Mouse (Mus musculus): Measurements from ENCODE around the gene Scarb2.
A peak's percentile ranks its signal among the peaks of the same experiment; 100 is the strongest.
"Not testable (repeated sequence)": the region's sequence is repeated elsewhere in the genome, so short reads cannot be mapped to it uniquely, and the experiment has no call there.

Scarb2 gene

GRCm38 (mm10) chr5:92506733-92507132 is at the start of gene Scarb2:
Gene Scarb2, minus strand, starts transcription at chr5:92506833.
- no peak for DNase-seq (ENCODE audit: low read depth)

GRCm38 (mm10) chr5:92555905-92556304 is 49.3 kb upstream of the Scarb2 start:
- no peak for DNase-seq (ENCODE audit: low read depth)

GRCm38 (mm10) chr5:92554891-92555511 is 48.4 kb upstream of the Scarb2 start, which contains the start of gene Fam47e:
Gene Fam47e, plus strand, starts transcription at chr5:92555069.
- no peak for DNase-seq (ENCODE audit: low read depth)

DNA sequence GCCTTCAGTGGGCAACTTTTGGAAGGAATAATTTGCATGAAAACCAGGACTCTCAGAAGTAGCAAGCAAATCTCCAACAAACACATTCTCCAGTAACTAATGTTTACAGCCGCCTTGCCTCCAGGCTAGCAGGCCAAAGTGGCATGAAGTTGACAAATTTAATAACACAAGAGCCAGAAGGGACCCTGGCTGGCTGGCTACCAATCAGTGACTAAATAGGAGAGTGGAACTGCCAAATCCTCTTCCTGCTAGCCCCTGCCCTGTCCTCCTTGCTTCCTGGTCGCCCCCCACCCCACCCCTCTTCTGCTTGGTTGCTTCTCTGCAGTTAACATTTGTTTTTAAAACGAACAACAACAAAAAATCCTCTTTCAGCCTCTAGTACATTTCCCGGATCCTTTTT is 47.8 kb upstream of the Scarb2 start:
- DNase-seq (ENCODE audit: low read depth) = no peak

- DNase-seq (ENCODE audit: low read depth) = peak; percentile 4
Observed at GRCm38 (mm10) chr5:92553939-92554338, 47.3 kb upstream of the Scarb2 start.

GRCm38 (mm10) chr5:92552611-92553010 is 46.0 kb upstream of the Scarb2 start:
- no peak for DNase-seq (ENCODE audit: low read depth)

DNA sequence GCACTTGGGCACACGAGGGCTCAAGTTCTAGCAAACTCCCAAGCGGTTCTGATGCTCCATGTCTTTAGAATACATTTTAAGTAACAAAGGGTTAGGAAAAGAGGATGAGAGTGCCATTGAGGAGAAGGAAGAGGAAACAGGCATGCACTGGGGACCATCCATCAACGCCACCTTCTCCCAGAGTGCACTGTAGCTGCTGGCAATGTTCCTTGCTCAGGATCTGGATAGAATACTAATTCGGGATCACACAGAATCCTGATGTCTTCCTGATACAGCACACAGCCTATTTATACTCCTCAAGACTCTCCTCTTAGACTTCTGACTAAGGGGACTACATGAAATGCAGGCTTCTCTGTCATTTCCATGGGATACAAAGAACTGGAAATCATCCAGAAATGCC is 33.1 kb upstream of the Scarb2 start:
- no peak for DNase-seq (ENCODE audit: low read depth)

DNA sequence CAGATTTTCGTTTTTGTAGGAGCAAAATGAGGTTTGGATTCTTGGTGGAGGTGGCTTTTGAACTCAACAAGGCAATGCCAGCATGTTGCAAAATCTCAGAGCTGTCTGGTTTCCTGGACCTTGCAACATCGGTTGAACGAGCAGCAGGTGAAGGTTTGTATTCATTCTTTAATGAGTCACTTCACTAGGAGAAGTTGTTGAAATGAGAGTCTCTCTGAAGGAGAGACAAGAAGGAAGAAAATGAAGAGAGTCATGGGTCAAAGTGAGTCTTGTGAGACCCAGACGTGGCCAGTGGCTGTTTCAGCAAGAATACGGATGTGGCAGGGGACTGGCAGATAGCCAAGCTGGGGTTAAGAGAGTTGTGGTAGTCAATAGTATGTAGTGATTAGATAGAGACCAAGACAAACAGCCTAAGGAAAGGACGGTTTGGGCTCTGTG is 18.2 kb upstream of the Scarb2 start:
- DNase-seq (ENCODE audit: low read depth) = no peak

- not testable (repeated sequence) for DNase-seq (ENCODE audit: low read depth)
Observed at GRCm38 (mm10) chr5:92521131-92521530, 14.5 kb upstream of the Scarb2 start.

GRCm38 (mm10) chr5:92512066-92512465 is 5.4 kb upstream of the Scarb2 start:
- DNase-seq (ENCODE audit: low read depth) = no peak

DNA sequence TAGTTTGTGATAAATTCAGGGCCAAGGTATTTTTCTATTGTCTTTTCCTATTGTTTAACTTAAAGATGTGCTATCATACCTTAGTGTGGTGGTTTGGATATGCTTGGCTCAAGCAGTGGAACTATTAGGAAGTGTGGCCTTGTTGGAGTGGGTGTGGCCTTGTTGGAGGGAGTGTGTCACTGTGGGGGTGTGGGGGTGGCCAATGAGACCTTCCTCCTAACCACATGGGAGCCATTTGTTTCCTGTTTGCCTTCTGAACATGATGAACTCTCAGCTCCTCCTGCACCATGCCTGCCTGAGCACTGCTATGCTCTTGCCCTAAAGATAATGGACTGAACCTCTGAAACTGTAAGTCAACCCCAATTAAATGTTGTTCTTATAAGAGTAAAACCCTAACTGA is 4.6 kb upstream of the Scarb2 start:
- DNase-seq (ENCODE audit: low read depth) = no peak

DNA sequence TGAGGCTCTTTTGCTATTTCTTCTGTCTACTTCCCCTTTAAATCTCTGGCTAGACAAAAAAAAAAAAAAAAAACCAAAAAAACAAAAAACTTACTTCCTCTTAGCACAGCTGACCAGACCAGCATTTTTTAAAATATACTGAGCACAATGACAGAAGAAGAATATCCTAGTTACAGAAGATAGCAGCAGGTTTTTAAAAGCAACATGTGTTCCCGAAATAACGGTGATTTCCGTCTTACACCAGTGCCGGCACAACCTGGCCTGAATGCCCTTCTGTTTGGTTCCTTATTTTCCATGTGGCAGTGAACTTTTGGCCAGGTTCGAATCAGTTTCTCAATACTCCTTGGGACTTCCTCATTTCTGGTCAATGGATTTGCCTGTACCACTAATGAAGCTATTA is 2.2 kb upstream of the Scarb2 start:
- no peak for DNase-seq (ENCODE audit: low read depth)

GRCm38 (mm10) chr5:92506301-92506729 is 318 bp downstream of the Scarb2 start:
- DNase-seq (ENCODE audit: low read depth) = no peak

DNA sequence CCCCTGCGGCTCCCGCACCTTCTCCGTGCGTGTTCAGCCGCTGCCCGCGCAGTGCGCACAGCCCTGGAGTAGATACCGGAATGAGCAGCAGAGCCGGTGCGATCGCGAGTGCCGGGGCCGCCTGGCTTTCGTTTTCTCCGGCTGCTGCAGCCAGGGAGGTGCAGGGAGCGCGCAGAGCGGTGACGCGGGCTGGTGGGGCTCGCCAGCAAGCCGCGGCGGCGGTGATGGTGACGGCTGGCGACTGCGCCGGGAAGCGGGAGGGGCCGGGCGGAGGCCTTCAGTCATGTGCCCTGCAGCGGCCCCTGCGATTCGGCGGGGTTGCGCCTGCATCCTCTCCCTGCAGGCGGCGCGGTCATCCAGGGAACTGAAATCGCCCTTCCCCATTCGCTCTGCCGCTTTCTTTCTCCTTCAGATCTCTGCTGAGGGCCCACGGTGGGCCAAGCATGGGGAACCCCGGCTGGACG is 1.2 kb downstream of the Scarb2 start:
- peak; percentile 88 for DNase-seq (ENCODE audit: low read depth)

DNA sequence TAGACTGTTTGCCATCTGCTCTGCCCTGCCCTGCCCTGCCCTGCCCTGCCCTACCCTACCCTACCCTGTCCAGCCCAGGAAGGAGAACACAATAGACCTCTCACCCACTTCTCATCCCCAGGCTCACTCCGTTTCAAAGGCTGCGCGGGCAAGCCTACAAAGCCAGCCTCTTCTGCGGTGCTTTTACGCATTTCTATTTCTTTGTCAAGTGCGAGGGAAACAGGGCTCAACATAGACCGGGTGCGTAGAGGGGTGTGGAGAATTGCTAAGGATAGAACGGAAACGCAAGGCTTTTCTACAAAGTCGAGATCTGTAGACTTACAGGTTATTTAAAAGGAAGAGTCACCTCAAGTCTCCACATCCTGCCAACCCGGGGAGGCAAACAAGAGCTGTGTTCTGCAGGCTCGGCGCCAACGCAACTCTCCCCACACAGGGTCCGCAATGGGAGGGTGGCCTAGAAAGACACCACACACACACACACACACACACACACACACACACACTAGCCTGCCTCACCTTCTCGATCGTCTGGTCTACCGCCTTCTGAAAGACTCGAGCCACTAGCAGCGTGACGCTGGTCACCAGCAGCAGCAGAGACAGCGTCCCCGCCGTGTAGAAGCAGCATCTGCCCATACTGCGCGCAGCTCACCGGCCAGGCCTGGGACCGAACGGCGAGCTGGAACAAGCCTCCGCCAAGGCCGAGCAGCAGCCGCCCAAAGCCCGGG is 1.8 kb downstream of the Scarb2 start:
- no peak for DNase-seq (ENCODE audit: low read depth)

DNA sequence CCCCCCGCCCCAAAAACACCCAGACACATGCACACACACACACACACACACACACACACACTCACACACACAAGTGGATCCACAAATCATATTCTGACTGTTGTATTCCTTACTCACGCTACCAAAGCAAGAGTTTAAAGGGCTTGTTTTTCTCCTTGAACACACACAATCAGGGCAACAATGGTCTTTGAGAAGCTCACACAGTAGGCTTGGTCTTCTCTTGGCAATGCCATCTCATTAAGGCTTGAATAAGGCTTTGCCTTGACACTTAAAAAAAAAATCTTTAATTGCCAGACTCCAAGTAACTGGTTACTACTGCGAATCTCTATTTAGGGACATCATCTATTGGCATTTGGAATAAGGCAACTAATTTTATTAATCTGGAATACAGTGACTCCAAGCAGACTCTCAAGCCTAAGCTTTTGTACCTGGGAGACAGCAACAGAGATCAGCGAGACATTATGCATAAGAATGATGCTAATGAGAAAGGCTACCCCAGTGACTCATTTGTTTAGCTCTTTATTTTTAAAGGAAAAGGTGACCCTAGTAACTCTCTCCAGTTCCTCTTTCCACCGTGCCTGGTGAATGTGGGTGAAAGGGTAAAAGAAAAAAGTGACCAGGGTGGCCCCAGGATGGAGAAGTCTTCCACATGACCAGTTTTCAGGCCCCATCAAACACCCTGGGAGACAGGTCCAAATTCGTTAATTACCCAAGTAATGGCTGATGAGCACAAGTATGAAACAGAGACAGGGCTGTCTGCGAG is 2.6 kb downstream of the Scarb2 start:
- DNase-seq (ENCODE audit: low read depth) = no peak

- no peak for DNase-seq (ENCODE audit: low read depth)
Observed at GRCm38 (mm10) chr5:92503356-92503847, 3.2 kb downstream of the Scarb2 start.

- DNase-seq (ENCODE audit: low read depth) = no peak
Observed at GRCm38 (mm10) chr5:92499378-92499777, 7.3 kb downstream of the Scarb2 start.

GRCm38 (mm10) chr5:92498661-92499060 is 8.0 kb downstream of the Scarb2 start:
- DNase-seq (ENCODE audit: low read depth) = no peak

- DNase-seq (ENCODE audit: low read depth) = no peak
Observed at GRCm38 (mm10) chr5:92498225-92498624, 8.4 kb downstream of the Scarb2 start.

- DNase-seq (ENCODE audit: low read depth) = no peak
Observed at GRCm38 (mm10) chr5:92495771-92496409, 10.7 kb downstream of the Scarb2 start.

DNA sequence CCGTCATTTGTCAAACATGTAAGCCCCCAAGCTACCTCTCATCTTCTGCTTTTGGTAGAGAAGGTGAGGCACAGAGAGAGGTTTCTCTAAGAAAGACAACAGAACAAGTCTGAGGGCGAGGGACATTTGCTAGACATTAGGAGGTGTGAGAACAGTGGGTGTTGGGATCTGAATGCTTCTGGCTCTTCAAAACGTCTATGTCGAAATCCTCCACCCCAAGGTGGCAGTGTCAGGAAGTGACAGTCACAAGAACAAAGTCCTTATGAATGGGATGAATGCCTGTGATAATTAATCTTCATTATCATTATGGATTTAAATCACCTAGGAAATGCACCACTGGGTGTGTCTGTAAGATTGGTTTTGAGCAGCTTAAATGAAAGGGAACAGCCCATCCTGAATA is 11.3 kb downstream of the Scarb2 start:
- DNase-seq (ENCODE audit: low read depth) = no peak
